Mouse (Mus musculus) adrenal gland, adult 8-10 months (tissue): Measurements from ENCODE around the gene Gstp3. TPM values are rescaled to one million over a fixed set of nuclear protein-coding genes. Genes with fewer than 3 reads are reported as not detected.
"Not testable (repeated sequence)": the region's sequence is repeated elsewhere in the genome, so short reads cannot be mapped to it uniquely, and the experiment has no call there.

Experiments
- DNase-seq: peaks from one replicate; pipeline ENCODE4 v3.0.0; 2022
- total RNA-seq, 4 experiments: library from RNA; stranded (reverse); gene quantifications; 2 replicates each; pipeline ENCODE4 v1.2.4; 2022

The Gstp3 gene
- total RNA-seq, 4 experiments from 2014 or later = 0.56 to 1.1 (median 0.77) TPM

DNA sequence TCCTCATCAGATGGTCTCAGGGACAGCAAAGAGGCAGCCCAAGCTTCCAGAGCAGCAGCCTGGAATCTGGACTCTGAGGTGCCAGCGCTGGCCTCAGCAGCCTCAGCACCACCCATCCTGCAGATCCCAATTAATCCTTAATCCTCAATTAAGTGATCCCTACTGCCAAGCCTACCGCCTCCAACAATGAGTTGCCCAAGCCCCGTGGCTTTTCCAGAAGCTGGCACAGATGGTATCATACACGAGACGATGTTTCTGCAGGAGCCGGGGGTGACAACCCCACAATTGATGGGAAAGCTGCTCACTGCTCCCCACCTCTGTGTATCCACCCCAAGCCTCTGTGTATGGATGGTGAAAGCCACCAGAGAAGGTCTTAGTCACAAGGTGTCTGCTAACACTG is 29.8 kb upstream of the Gstp3 start:
- no peak for DNase-seq

DNA sequence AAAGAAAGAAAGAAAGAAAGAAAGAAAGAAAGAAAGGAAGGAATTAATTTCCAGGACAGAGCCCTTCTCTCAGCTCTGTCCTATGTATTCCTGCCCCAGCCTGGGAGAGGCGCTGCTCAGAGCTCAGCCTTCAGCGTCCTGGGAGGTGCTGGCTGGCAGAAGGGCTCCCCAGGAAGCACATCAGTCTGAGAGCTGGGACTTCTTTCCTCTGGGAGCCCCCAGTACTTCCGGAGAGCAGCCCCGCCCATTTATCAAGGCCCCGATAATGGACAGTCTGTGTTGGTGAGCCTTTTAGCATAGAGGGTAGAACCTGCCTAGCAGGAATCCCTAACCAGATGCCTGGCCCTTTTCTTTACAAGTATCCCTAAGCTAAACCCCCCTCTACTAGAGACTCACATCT is 28.8 kb upstream of the Gstp3 start:
- no peak for DNase-seq

DNA sequence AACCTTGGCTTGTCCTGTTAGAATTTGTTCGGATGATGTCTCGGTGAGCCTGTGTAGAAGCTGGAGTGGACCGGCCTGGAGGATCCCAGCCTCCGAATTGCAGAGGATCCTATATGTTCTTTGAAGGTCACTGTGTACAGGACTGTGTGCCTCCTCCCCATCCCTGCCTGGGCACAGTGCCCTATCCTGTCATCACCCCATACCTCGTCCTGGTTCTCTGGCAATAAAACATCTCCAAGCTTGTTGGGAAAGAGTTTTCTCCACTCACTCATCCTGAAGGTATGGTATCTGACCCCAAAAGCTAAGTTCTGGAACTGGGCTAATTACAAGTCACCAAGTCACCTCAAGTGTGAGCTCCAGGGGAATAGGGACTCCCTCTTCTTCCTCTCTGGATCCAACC is 27.7 kb upstream of the Gstp3 start:
- no peak for DNase-seq

DNA sequence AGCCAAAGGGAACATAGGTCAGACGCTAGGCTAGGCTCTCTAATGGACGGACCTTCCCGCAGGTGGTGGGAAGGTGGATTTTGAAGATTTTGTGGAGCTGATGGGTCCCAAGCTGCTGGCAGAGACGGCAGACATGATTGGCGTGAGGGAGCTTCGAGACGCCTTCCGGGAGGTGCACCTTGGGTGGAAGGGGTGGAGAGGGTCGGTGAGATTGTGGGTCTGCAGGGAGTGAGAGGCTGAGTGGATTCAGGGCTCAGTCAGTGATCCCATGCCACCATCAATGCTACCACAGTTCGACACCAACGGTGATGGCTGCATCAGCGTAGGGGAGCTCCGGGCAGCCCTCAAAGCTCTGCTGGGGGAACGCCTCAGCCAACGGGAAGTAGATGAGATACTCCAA is 26.8 kb upstream of the Gstp3 start:
- DNase-seq = no peak

DNA sequence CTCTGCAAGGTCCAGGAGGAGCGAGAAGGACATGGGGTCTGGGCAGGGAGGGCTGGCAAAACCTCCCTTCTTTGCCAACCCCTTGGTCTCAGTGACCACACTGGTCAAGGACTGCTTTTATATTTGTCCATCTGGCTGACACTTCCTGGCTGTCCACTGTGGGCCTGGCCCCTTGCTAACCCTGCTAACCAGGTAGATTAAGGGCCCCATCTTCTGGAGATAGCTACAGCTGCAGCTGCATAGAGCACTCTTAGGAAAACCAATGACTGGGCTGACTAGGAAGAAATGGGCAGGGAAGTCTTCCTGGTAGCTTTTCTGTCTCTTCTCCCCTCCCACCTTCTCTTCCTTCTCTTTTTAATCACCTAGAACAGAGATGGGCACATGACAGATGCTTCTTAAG is 25.6 kb upstream of the Gstp3 start:
- no peak for DNase-seq

DNA sequence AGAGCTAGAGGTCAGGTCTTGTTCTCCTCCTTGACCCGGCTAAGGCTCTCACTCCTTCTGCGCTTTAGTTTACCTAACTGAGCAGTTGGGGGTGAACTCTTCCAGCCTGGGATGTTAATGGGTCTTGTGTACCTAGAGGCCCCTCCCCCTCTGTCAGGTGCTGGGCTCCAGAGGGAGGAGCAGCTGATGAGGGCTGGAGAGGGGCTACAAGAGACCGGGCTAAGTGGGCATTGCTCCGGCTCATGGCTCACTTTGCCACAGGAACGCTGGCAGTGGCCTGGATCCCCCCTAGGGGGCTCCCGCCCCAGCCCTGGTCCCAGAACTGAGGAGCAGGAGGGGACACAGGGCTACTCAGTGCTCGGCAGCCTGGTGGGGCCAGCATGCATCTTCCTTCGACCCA is 24.5 kb upstream of the Gstp3 start:
- no peak for DNase-seq

DNA sequence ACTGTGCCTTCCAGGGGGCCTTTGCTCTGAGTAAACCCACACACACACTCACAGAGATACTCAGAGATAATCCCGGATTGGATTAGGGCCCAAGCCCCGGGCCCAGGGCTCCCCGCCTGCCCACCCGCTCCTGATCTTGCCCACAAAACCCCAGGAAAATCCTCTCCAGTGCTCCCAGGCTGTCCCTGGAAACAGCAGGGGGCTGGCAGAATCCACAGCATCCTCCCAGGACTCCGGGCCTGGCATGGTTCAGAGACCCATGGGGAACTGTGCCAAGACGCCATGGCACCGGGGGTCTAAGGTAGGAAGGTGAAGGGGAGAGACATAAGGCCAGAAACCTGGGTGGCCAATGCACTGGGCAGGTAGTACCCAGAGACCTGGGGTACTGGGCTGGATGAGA is 23.9 kb upstream of the Gstp3 start:
- DNase-seq = no peak

DNA sequence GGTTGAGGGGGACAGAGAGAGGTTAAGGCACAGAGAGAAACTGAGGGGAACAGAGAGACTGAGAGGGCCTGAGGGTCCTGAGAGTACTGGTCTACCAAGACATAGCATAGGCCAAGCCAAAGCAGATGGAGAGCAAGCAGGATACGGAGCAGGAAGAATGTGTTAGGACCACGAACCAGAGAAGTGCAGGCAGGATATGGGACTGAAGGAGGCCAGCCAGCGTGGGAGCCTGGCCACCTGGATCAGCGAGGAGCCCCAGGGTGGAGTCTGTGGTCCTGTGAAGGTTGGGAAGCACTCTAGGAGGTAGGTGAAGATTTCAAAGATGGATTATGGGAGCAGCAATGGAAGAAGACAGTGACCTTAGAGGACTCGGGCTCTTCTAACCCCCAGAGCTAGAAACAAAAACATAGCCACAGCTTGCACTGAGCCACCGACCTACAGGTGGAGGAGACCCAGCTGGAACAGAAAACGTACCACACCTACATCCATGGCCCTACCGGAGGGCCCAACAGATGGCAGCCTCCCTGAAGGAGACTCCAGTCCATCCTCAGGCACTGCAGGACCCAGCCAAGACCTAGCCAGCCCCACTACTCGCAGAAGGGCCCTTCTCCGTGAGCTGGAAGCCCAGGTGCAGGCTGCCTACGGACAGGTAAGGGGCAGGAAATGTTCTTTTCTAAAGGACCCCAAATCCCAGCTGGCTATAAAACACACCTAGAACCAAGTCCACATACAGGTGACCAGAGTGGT is 23.0 kb upstream of the Gstp3 start:
- DNase-seq = no peak

DNA sequence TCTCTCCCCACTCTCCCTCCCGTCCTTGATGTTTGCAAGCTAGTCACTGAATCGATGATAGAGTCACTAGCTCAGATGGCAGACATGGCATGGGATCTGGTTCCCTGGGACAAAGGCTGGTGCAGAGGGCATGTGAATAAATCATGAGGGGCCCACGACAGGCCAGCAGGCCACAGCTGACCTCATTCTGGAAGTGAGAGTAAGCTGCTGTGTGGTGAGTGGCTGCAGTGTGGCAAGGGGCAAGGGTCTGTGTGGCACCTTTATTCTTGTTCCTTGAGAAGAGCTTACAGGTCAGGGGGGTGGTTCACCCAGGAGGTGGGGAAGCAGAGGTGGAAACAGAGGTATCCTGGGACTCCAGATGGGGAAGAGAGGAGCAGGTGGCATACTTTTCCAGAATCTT is 22.0 kb upstream of the Gstp3 start, which contains the start of gene Cabp2:
Cabp2 (plus strand) TSS at position 185 of the 400 bp plus-strand sequence.
- no peak for DNase-seq

DNA sequence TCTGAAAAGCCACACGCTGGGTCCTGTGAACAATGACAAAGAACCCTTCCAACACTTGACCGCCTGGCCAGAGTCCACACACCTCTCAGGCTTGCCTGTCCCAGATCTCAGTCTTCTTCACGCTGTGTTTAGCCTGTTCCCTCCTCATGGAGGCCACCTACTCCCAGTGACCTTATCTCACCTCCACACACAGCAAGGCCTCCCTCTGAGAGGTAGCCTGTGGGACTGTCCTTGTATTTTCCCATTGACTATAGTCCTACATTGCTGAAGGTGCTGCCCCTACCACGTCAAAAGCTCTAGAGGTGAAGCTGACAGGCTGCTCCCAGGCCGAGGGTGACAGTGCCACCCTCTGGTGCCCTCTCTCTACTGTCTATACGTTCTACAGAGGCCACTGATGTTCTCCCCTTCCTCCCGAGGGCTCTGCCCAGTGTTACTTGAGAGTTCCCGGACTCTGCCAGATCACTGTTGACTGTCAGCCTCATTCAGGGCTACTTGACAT is 21.2 kb upstream of the Gstp3 start:
- DNase-seq = no peak

DNA sequence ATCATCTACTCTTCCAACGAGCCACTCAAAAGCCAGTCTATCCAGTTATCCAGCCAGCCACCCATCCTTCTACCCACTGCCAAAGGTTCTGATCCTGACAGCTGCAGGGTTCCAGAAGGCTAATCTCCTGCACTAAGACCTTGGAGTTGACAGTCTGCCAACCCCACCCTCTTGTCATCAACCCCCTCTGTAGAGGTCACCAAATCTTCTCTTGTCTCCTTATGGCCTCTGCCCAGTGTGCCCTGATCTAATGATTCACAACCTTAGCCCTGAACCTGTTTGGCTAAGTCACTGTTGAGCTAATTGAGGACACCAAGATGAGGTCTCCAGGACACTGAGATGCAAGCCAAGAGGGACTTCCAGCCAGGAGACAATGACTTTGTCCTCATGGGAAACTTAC is 20.2 kb upstream of the Gstp3 start:
- no peak for DNase-seq

DNA sequence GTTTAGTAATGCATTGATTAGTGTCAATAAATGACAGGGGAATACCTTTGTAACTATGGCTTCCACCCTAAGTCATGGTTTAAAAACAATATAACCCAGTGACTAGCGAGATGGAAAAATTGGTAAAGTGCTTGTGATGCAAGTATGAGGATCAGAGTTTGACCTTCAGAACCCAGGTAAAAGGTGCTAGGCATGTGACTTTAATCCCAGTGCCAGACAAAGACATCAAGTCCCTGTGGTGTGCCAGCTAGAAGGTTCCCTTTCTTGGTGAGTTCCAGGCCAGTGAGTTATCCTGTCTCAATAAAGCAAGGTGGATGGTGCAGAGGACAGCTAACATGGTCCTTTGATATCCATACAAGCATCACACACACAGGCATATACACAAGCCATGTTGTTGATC is 16.2 kb upstream of the Gstp3 start:
- DNase-seq = no peak

DNA sequence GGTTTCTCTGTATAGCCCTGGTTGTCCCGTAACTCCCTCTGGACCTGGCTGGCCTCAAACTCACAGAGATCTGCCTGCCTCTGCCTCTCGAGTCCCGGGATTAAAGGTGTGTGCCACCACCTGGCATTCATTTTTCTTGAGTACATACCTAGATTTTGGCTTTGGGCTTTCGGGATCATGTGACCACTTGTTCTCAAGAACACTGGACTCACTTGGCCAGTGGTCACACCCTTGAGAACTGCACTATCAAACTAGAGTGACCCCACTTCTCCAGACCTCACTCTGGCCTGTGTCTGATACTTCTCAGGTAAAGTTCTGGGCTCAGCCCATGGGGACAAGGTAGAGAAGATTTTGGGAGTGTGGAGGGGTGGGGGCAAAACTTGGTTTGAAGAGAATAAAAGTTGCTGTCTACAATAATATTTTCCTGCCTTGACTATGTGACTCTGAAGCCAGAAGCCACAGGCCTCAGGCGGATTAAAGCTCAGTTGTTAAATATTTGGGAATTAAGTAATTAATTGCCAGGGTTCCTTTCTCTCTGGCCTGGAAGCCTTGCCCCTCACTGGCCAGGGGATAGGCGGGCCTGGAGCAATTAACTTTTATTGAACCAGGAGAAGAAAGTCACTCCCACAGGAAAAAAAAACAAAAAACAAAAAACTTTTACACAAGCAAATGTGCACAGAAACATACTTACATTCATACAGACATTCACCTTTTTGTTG is 13.5 kb upstream of the Gstp3 start:
- no peak for DNase-seq

DNA sequence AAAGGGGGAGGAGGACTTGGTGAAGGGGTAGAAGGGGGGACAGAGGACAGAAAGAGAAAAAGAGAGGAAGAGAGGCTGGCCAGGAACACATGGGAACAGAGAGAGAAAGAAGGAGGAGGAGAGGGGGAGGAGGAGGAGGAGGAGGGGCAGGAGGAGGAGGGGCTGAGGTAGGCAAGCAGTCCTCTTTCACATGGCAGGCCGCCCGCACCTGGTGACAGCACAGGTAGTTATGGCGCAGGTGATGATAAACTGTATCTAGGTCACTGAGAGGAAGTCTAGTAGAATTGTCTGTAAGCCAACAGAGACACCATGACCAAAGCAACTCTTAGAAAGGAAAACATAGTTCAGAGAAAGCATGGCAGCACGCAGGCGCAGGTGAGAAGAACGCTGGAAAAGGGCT is 12.0 kb upstream of the Gstp3 start:
- no peak for DNase-seq

DNA sequence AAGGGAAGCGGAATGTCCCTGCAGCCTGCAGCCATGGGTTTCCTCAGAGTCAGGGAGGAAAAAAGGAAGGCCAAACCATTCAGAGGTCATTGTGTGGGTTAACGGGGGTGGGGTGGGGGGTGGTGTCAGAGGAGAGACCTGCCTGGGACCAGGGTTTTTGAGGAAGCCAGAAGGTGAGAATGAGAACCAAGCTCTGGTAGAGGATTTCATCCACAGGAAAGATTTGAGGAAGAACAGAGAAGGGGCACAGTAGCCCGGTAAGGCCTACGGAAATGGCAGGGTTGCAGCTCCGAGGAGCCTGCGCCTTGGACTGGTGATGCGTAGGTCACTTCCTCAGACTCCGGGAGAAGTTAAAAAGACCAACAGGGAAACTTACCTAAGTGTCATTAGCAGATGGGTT is 11.4 kb upstream of the Gstp3 start:
- DNase-seq = no peak

DNA sequence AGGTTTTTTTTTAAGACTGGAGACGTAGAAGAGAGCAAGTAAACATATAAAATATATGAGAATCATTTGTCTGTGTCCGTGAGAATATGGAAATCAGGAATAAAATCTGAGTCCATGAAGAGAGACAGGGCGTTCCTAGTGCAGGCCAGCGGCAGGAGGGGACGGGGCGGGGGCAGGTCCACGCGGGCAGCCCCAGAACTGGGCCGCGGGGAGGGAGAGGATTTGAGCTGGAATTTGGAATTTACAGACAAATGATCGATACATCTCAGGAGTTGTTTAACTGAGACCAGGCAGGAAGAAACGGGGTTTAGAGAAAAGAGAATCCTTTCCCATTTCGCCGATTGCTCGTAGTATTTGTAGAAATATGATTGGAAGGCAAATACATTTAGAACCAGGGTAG is 10.9 kb upstream of the Gstp3 start:
- no peak for DNase-seq

DNA sequence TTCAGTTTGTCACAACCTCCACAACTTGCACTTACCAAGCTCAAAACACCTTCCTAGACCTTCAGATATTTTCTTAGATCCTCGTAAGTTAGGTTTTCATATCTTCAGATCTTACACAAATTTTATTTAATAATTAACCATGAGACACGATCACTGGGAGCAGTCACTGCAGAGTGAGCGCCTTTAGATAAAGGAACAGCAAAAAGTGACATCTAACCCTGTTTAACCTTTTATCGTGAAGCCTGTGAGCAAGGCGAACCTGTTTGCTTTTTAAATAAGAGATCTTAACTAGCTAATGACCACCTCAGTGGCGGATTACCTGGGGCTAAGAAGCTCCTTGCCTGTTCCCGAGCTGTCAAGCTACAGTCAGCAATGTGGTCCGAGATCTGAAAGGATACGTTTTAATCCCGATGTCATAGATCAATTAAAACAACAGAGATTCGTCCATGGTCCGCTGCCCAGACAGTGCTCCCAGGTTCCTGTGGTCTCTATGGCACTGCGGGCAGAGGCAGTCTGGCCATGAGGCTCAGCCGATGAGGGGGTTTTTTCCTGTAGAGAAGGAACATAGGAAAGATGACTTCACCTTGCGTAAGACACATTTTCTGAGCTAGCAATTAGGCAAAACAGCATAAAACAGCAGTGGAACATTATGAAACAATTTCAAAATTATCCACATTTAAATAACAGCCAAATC is 9.5 kb upstream of the Gstp3 start:
- DNase-seq = no peak

DNA sequence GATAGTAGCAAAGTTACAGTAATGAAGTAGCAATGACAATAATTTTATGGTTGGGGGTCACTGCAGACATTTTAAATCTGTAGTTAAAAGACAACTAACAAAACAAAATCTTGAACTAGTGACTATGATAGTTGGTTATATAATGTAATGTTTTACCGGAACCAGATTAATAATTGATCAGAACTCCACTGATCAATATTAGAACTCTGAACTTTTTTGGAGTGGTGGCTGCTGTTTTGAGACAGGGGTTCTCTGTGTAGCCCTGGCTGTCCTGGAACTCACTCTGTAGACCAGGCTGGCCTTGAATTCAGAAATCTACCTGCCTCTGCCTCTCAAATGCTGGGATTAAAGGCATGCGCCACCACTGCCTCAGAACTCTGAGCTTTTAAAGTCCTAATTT is 8.9 kb upstream of the Gstp3 start:
- DNase-seq = not testable (repeated sequence)

DNA sequence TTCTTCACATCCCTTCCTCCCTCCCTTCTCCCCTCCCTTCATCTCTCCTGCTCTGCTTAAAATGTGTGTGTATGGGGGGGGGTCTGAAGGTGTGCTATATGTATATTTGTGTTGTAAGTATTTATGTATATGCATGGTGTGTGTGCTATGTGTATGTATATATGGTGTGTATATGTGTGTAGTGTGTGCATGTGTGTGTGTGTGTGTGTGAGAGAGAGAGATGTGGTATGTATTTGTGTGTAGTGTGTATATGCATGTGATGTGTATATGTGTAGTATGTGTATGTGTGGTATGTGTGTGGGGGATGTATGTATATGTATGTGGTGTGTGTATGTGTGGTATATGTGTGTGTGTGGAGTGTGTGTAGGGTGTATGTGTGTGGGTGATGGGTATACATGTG is 7.5 kb upstream of the Gstp3 start:
- DNase-seq = no peak

DNA sequence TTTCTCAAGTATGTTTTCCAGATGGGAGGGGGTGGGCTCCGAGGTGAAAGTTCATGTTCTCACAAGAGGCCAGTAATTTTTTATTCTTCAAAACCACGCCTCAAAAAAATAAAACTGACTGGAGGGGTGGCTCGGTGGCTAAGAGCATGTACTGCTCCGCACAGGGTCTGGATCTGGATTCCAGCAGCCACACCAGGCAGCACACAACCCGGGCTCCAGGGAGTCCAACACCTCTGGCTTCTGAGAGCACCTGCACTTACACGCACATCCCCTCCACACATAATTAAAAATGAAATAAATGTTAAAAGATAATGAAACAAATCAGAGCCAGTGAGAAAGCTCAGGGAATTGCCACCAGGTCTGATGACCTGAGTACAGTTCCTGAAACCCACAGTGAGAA is 6.9 kb upstream of the Gstp3 start:
- no peak for DNase-seq

DNA sequence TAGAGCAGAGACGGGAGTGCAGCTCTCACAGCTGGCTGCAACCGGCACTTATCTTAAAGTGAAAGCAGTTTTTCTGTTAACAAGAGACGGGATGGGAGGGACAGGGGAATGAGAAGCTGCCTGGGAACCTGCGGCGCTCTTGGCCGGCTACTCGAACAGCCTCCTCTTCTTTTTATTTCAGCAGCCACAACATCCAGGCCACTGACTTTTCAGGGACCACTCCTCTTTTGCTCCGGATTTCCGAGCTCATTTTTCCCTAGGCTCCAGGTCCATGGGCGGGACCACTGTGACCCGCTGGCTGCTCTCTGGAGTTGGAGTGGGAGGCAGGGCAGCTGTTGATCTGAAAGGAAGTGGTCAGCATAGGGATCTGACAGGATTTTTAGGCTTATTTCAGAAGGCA is 5.1 kb upstream of the Gstp3 start:
- not testable (repeated sequence) for DNase-seq

DNA sequence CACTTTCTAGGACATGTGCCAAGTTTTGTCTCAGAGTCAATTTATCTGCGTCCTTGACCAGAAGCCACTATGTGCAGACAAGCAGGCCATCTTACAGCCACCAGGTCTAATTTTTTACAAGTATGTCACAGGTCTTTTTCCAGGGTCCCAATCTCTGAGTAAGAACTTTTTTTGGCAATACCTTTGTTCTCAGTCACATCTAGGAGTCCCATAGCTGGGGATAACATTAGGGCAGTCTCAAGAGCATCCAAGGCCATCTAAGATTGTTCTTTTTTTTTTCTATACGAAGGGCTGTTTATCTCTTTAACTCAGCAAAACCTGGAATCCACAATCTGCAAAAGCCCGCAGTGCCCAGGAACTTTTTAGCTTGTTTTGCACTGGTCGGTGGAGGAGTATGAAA is 4.0 kb upstream of the Gstp3 start:
- DNase-seq = not testable (repeated sequence)

DNA sequence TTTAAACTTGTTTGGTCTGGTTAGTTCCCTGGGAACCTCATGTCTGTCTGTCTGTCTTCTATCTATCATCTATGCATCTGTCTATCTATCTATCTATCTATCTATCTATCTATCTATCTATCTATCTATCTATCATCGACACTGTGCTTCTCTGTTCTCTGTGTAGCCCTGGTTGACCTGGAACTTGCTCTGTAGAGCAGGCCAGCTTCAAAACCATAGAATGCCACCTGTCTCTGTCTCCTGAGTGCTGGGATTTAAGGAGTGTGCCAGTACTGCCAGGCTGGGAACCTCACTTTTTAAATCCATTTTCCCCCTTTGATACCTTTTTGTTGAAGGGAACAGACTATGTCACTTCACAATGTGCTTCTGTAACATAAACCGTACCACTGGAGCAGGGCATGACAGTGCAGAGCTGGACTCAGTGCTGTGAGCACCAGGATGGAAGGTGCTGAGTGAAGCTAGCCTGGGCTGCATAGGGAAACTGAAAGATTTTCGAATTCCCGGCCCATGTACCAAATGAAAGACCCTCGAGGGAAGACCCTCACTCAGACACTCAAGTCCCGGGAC is 1.6 kb upstream of the Gstp3 start:
- DNase-seq = no peak
